Mouse (Mus musculus): Measurements from ENCODE around the gene Rad23a. TPM values are rescaled to one million over a fixed set of nuclear protein-coding genes. Genes with fewer than 3 reads are reported as not detected.

Rad23a gene
- polyA plus RNA-seq (2015; fragmentation: Nextera tagmentation; extraction: Ambion mirVana), result 77.9 and 85.7 TPM in 2 replicates

DNA sequence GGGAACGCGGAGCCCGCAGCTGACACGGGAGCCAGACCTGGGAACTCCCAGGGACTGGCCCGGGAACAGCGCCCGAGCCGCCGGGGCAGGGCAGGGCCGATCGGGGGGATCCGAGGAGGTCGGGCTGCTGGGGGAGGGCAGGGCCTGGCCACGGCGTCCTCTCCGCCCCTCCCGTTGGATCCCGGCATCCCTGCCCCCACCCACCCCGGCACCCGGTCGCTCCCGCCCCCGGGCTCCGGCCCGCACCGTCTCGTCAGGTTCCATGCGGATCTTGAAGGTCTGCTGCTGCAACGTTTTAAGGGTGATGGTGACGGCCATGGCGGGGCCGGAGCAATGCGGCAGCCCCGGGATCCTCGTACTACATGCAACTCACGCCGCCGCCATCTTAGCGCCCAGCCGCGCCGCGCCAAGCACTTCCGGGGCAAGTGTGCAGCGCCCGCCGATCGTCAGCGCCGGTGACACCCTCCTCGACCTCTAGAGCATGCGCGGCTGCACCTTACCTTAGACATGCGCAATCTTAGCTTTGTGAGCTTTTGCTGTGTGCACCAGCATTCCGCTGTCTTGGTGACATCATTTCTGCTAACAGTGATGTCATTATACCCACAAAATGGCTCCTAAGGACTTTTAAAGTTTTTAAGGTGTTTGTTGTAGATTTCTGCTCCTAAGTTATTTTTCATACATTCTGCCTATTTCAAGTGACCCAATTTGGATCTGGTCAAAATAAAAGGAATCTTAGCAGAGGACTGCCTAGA is at the start of gene Rad23a:
TSS of gene Rad23a (minus strand) at position 418 of the 752 bp plus-strand sequence.
- H3K9ac ChIP-seq (replicated peaks; ENCODE audit: low read depth), result peak within 1 kb of the TSS; percentile 87
- no peaks in the 10 kb centered on the region for H3K9me3 ChIP-seq (ENCODE audit: low read length)
- peak within 1 kb of the TSS; percentile 81 for H3K27ac ChIP-seq (ENCODE audit: low read length)
- TF ChIP-seq CTCF (IDR thresholded peaks at IDR 0.05), result no peak
- TF ChIP-seq EP300 (IDR thresholded peaks at IDR 0.05), result no peak
- DNase-seq (ENCODE audit: low spot score), result peak; percentile 98
- H3K4me2 ChIP-seq (replicated peaks; ENCODE audit: low read depth, low read length), result peak within 1 kb of the TSS; percentile 96
- H3K36me3 ChIP-seq (ENCODE audit: insufficient read depth, low read length), result peaks cover 37% of the 10 kb centered on the region
- WGBS, result under 1% methylated on average over 51 of the region's 55 CpGs
- H3K4me3 ChIP-seq (ENCODE audit: low read depth, low read length), result peak within 1 kb of the TSS; percentile 93
- peaks cover 7% of the 10 kb centered on the region; the same call in 1 of the 2 replicates for H3K4me1 ChIP-seq (ENCODE audit: insufficient read depth, low read depth, low read length)
- no peaks in the 10 kb centered on the region for H3K27me3 ChIP-seq (replicated peaks; ENCODE audit: insufficient read depth, low read length)
- ATAC-seq, result peak; percentile 97

DNA sequence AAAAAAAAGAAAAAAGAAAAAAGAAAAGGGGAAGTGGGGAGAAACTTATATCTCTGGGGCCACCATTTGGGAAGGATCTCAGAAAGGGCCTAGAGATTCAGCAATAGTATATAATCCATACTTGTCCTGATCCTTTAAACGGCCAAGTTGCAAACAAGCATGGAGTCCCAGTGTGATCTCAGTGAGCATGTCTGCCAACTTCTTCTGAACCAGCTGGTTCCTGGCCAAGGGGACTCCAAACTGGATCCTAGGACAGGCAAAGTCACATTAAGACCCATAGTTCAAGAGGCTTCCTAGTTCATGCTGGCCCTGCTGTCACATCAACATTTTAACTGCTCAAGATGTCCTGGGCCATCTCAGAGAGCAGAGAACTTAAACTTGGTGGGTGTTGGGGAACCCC is 48.7 kb upstream of the Rad23a start:
- DNase-seq (ENCODE audit: low spot score) (no peak), ATAC-seq (no peak)
- Histone ChIP-seq H3K4me3 (ENCODE audit: low read depth, low read length) (no peak overlapping the region), H3K9ac (replicated peaks; ENCODE audit: low read depth) (no peak overlapping the region), H3K9me3 (ENCODE audit: low read length) (no peaks in the 10 kb centered on the region), H3K27ac (ENCODE audit: low read length) (no peak overlapping the region), H3K36me3 (ENCODE audit: insufficient read depth, low read length) (0 out of 2 replicates have a peak, but pooled peaks cover 18% of the 10 kb centered on the region), H3K4me1 (ENCODE audit: insufficient read depth, low read depth, low read length) (0 out of 2 replicates have a peak, but pooled peaks cover 4% of the 10 kb centered on the region), H3K27me3 (replicated peaks; ENCODE audit: insufficient read depth, low read length) (no peaks in the 10 kb centered on the region), H3K4me2 (replicated peaks; ENCODE audit: low read depth, low read length) (no peak overlapping the region)
- 83% methylated on average over 1 of the region's 1 CpGs for WGBS
- no peak for TF ChIP-seq EP300 (IDR thresholded peaks at IDR 0.05)

DNA sequence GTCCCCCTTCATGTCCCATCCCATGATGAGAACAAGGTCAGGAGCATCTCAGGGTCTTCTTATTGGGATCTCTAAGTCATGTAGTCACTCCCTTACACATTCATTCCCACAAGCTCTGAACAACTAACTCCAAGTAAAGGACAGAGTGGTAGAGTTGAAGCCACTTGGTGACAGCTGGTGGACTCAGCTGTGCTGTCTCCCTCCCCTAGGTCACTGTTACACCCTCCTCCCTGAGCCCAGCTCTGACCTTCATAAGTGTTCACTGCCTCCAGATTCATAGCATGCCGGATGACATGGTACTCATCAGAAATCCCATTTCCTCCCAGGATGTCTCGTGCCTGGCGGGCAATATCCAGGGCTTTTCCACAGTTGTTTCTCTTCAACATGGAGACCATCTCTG is 47.8 kb upstream of the Rad23a start:
- WGBS, result 96% methylated on average over 3 of the region's 3 CpGs
- no peak for TF ChIP-seq CTCF (IDR thresholded peaks at IDR 0.05)
- no peak for TF ChIP-seq EP300 (IDR thresholded peaks at IDR 0.05)
- DNase-seq (ENCODE audit: low spot score) (no peak), ATAC-seq (no peak)
- H3K36me3 ChIP-seq (ENCODE audit: insufficient read depth, low read length), result 0 out of 2 replicates have a peak, but pooled peaks cover 18% of the 10 kb centered on the region
- H3K27ac ChIP-seq (ENCODE audit: low read length), result no peak overlapping the region
- no peak overlapping the region for H3K4me3 ChIP-seq (ENCODE audit: low read depth, low read length)
- H3K4me1 ChIP-seq (ENCODE audit: insufficient read depth, low read depth, low read length), result 0 out of 2 replicates have a peak, but pooled peaks cover 4% of the 10 kb centered on the region
- no peak overlapping the region for H3K9ac ChIP-seq (replicated peaks; ENCODE audit: low read depth)
- H3K27me3 ChIP-seq (replicated peaks; ENCODE audit: insufficient read depth, low read length), result no peaks in the 10 kb centered on the region
- no peak overlapping the region for H3K4me2 ChIP-seq (replicated peaks; ENCODE audit: low read depth, low read length)
- no peaks in the 10 kb centered on the region for H3K9me3 ChIP-seq (ENCODE audit: low read length)

DNA sequence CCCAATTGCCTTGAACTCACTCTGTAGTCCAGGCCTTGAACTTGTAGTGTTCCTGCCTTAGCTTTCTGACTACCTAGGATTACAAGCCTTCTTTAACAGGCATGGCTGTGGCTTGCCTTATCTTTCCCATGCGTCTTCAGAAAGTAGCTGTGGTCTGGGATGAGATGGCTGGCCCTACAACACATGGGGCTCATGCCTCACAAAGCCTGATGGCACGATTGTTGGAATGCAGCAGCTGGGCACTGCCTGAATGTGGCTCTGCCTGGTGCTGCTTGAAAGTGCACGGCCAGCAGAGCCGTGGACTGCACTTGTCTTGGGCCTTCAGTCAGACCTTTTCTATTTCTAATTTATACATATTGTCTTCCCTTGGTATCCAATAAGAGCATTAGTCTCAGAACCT is 44.3 kb upstream of the Rad23a start:
- no peak for TF ChIP-seq EP300 (IDR thresholded peaks at IDR 0.05)
- no peak for TF ChIP-seq CTCF (IDR thresholded peaks at IDR 0.05)
- DNase-seq (ENCODE audit: low spot score) (no peak), ATAC-seq (no peak)
- no peak overlapping the region for H3K4me2 ChIP-seq (replicated peaks; ENCODE audit: low read depth, low read length)
- H3K36me3 ChIP-seq (ENCODE audit: insufficient read depth, low read length), result 0 out of 2 replicates have a peak, but pooled peaks cover 18% of the 10 kb centered on the region
- H3K27me3 ChIP-seq (replicated peaks; ENCODE audit: insufficient read depth, low read length), result no peaks in the 10 kb centered on the region
- no peak overlapping the region for H3K4me3 ChIP-seq (ENCODE audit: low read depth, low read length)
- no peaks in the 10 kb centered on the region for H3K4me1 ChIP-seq (ENCODE audit: insufficient read depth, low read depth, low read length)
- H3K9ac ChIP-seq (replicated peaks; ENCODE audit: low read depth), result no peak overlapping the region
- 81% methylated on average over 4 of the region's 4 CpGs for WGBS
- H3K27ac ChIP-seq (ENCODE audit: low read length), result no peak overlapping the region
- H3K9me3 ChIP-seq (ENCODE audit: low read length), result no peaks in the 10 kb centered on the region

DNA sequence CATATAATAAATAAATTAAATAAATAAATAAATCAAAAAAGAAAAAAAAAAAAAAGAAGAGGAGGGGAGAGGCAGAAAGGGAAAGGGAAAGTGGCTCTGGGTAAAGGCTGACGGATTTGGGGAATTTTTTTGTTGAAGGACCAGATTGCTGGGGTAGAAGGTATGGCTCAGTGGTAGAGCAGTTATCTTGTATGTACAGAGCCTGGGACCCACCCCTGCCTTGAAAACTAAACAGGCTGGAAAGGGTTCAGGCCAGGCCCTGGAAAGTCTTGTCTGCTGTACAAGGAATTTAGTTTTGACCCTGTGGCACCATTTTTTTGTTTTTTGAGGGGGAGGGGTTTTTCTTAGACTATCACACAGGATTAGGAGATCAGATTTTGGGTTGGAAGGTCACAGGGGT is 38.5 kb upstream of the Rad23a start:
- Histone ChIP-seq H3K4me3 (ENCODE audit: low read depth, low read length) (no peak overlapping the region), H3K27ac (ENCODE audit: low read length) (no peak overlapping the region), H3K9me3 (ENCODE audit: low read length) (no peaks in the 10 kb centered on the region), H3K9ac (replicated peaks; ENCODE audit: low read depth) (no peak overlapping the region), H3K4me2 (replicated peaks; ENCODE audit: low read depth, low read length) (no peak overlapping the region), H3K4me1 (ENCODE audit: insufficient read depth, low read depth, low read length) (no peaks in the 10 kb centered on the region), H3K27me3 (replicated peaks; ENCODE audit: insufficient read depth, low read length) (no peaks in the 10 kb centered on the region), H3K36me3 (ENCODE audit: insufficient read depth, low read length) (no peaks in the 10 kb centered on the region)
- WGBS, result 79% methylated on average over 1 of the region's 1 CpGs
- DNase-seq (ENCODE audit: low spot score), result no peak
- ATAC-seq, result no peak
- no peak for TF ChIP-seq EP300 (IDR thresholded peaks at IDR 0.05)
- TF ChIP-seq CTCF (IDR thresholded peaks at IDR 0.05), result no peak

DNA sequence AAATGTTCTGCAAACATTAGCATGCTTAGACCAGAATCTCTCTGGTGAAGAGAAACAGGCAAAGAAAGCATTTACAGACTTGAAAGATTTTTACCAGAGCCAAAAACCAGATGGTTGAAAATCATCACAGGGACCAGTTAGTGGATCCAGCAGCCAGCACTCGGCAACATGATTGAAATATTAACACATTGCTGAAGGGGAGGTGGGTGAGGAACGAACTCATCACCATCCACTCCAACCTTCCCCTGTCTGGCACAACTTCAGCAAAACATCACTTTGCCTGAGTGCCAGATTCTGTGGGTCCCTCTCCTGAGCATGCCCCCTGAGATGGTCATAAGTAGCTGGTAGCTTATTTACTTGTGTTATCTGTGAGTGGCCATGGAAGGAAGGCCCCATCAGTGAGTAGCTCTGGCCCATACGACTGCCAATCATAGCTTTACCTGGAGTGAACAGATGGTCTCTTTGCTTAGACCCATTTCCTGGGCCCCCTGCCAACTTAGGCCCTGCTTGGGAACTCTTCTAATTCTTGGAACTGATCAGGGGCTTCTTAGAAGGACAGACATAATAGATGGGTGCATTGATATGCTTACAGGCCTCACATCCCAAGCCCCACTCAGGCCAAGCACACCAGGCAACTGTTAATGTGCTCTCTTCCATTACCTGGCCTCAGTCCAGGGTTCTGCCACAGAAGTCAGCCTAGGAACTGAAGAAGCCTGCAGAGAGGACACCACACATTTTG is 37.0 kb upstream of the Rad23a start:
- Histone ChIP-seq H3K4me1 (ENCODE audit: insufficient read depth, low read depth, low read length) (peaks cover 3% of the 10 kb centered on the region; the same call in 1 of the 2 replicates), H3K36me3 (ENCODE audit: insufficient read depth, low read length) (no peaks in the 10 kb centered on the region), H3K27ac (ENCODE audit: low read length) (no peak overlapping the region), H3K9me3 (ENCODE audit: low read length) (no peaks in the 10 kb centered on the region), H3K4me2 (replicated peaks; ENCODE audit: low read depth, low read length) (no peak overlapping the region), H3K4me3 (ENCODE audit: low read depth, low read length) (no peak overlapping the region), H3K9ac (replicated peaks; ENCODE audit: low read depth) (no peak overlapping the region), H3K27me3 (replicated peaks; ENCODE audit: insufficient read depth, low read length) (no peaks in the 10 kb centered on the region)
- 70% methylated on average over 3 of the region's 3 CpGs for WGBS
- DNase-seq (ENCODE audit: low spot score) (no peak), ATAC-seq (no peak)
- TF ChIP-seq EP300 (IDR thresholded peaks at IDR 0.05) (no peak), CTCF (IDR thresholded peaks at IDR 0.05) (no peak)

Measured in lung, postnatal 0 days (tissue).